Mouse (Mus musculus) stomach, postnatal 0 days (tissue): Measurements from ENCODE around the gene Nkiras1.

ENCODE experiments used
- CTCF ChIP-seq: IDR thresholded peaks from 2 replicates; pipeline ENCODE4 v1.5.1; 2016; ENCODE audit warnings: antibody characterized with exemption, low read depth, mild to moderate bottlenecking, moderate library complexity
- EP300 ChIP-seq: optimal IDR thresholded peaks from 2 replicates; pipeline ENCODE3; 2016; ENCODE audit warnings: antibody characterized with exemption

DNA sequence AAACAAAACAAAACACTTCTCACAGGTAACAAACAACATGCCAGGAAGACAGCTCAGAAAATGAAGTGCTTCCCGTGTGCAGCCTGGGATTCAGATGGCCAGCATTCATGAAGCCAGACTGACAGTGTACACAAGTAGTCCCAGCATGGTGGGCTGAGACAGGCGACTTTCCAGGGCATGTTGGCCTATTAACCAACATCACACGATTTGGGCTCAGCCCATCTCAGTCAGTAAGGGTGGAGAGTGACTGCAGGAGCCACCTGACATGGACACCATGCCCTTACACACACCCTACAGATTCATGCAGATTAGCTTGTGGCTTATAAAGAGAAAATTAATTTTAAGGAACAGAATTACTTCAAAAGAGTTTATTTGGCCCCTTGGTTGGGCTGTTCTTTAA is 31.8 kb downstream of the Nkiras1 start:
- TF ChIP-seq CTCF (no peak), EP300 (no peak)
